Mouse (Mus musculus) heart, embryonic 15.5 days (tissue): ENCODE results near the gene Olfr867. TPM values are rescaled to one million over a fixed set of nuclear protein-coding genes. Genes with fewer than 3 reads are reported as not detected.

Experiments used
- ATAC-seq: fragments of 200-750 bp; cut with Nextera tagmentation; replicated peaks from 2 replicates; pipeline ENCODE4 v1.8.0; 2017; ENCODE audit warnings: low read depth, moderate TSS enrichment; ENCODE audit not compliant: insufficient number of reproducible peaks, insufficient read depth, low FRiP score
- H3K27ac ChIP-seq: fragments of 300-500 bp; sonication (generic); 2 replicates; pipeline ENCODE4 v1.5.1; 2015; ENCODE audit warnings: mild to moderate bottlenecking, inconsistent platforms
- H3K27me3 ChIP-seq: fragments of 300-500 bp; sonication (generic); 2 replicates; pipeline ENCODE4 v1.6.1; 2015; ENCODE audit warnings: inconsistent platforms
- H3K36me3 ChIP-seq: fragments of 300-500 bp; sonication (generic); 2 replicates; pipeline ENCODE4 v1.6.1; 2015; ENCODE audit warnings: mild to moderate bottlenecking, inconsistent platforms
- H3K4me1 ChIP-seq: fragments of 300-500 bp; sonication (generic); replicated peaks from 2 replicates; pipeline ENCODE4 v1.6.1; 2015; ENCODE audit warnings: inconsistent platforms
- H3K4me2 ChIP-seq: fragments of 300-500 bp; sonication (generic); 2 replicates; pipeline ENCODE4 v1.6.1; 2015; ENCODE audit warnings: inconsistent platforms, mild to moderate bottlenecking, moderate library complexity
- H3K4me3 ChIP-seq: fragments of 300-500 bp; sonication (generic); 2 replicates; pipeline ENCODE4 v1.5.1; 2015; ENCODE audit warnings: mild to moderate bottlenecking, inconsistent platforms
- H3K9ac ChIP-seq: fragments of 300-500 bp; sonication (generic); 2 replicates; pipeline ENCODE4 v1.6.1; 2015; ENCODE audit warnings: mild to moderate bottlenecking, inconsistent platforms
- H3K9me3 ChIP-seq: fragments of 300-500 bp; sonication (generic); replicated peaks from 2 replicates; pipeline ENCODE4 v1.6.1; 2016; ENCODE audit warnings: inconsistent platforms
- WGBS: fragments of 180-500 bp; shearing (Covaris S2); methylation state at CpG from one replicate; pipeline ENCODE4 v1.1.7; 2015; ENCODE audit warnings: mixed read lengths; 5-methylcytosine and 5-hydroxymethylcytosine counted together
- microRNA-seq: library from miRNA; unstranded; fragments of <30 nt; microRNA quantifications from one replicate; pipeline ENCODE4, GENCODE M21; 2016
- polyA plus RNA-seq: library from polyadenylated mRNA; unstranded; fragments of >200 nt; fragmentation: Nextera tagmentation; extraction: Ambion mirVana; gene quantifications from 2 replicates; pipeline ENCODE4 v1.2.1, GENCODE M21; 2015

Gene Olfr867
- polyA plus RNA-seq: not detected in 2 replicates

- ATAC-seq: no peak
- Histone ChIP-seq H3K4me2 (no peak within 1 kb of the TSS), H3K27me3 (no peaks in the 10 kb centered on the region), H3K4me3 (no peak within 1 kb of the TSS), H3K9me3 (no peaks in the 10 kb centered on the region), H3K9ac (no peak within 1 kb of the TSS), H3K4me1 (no peaks in the 10 kb centered on the region), H3K27ac (no peak within 1 kb of the TSS), H3K36me3 (no peaks in the 10 kb centered on the region)
- WGBS: 59% methylated on average over 1 of the region's 1 CpGs
Measured at GRCm38 (mm10) chr9:20057462-20057861, at the start of gene Olfr867. Gene Olfr867, minus strand, starts transcription at chr9:20057562.

DNA sequence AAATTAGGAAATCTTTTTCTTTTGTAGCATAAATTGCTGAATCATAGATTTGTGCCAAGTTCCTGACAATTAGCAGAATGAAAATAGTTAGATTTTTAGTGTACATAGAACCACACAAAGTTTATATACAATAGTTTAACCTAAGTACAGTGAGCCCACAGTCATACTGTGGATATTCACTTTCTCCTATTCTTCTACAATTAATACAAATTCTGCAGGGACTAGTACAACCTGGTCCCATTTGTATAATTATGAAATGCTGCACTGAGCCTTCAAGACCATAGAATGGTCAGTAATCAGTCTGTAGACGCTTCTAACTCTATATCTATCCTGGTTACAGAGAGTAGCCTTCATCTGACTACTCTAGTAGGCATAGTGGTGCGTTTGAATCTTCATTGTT is 41.0 kb upstream of the Olfr867 start, which contains the start of gene Olfr868:
TSS of gene Olfr868 (plus strand) at position 301 of the 400 bp plus-strand sequence.
- 30% methylated on average over 2 of the region's 2 CpGs for WGBS
- no peak for ATAC-seq

GRCm38 (mm10) chr9:20073523-20074177 is 16.3 kb upstream of the Olfr867 start:
- Histone ChIP-seq H3K9me3 (no peaks in the 10 kb centered on the region; the same call in 1 of the 2 replicates), H3K27ac (no peak overlapping the region), H3K9ac (no peak overlapping the region), H3K4me2 (no peak overlapping the region), H3K4me3 (no peak overlapping the region), H3K4me1 (no peaks in the 10 kb centered on the region), H3K36me3 (no peaks in the 10 kb centered on the region), H3K27me3 (no peaks in the 10 kb centered on the region)
- 44% methylated on average over 7 of the region's 7 CpGs for WGBS
- no peak; the same call in 1 of the 2 replicates for ATAC-seq

More for the DNA sequence above, 41.0 kb upstream of the Olfr867 start, which contains the start of gene Olfr868:
- no peak within 1 kb of the TSS for H3K4me3 ChIP-seq
- no peaks in the 10 kb centered on the region for H3K36me3 ChIP-seq
- H3K4me2 ChIP-seq: no peak within 1 kb of the TSS
- H3K9ac ChIP-seq: no peak within 1 kb of the TSS
- no peaks in the 10 kb centered on the region for H3K27me3 ChIP-seq
- H3K27ac ChIP-seq: no peak within 1 kb of the TSS
- H3K4me1 ChIP-seq: no peaks in the 10 kb centered on the region
- no peaks in the 10 kb centered on the region for H3K9me3 ChIP-seq

DNA sequence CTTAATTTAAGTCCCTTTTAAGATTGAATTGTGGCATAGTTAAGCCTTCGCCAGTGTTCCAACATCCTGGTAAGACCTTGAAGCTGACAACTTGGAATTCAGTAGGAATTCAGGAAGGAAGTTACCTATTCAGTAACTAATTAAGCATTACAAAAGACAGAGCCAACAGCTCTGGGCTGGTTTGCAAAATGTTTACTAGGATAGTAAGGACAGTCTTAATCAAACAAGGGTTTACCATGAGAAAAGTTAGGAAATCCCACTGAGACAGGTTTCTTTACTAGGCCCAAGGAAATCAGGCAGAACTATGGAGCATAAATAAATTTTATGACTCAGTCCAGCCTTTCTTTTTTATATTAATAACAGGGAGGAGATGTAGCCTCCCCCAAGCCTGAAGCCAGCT is 13.9 kb upstream of the Olfr867 start:
- Histone ChIP-seq H3K4me1 (no peaks in the 10 kb centered on the region), H3K9me3 (no peaks in the 10 kb centered on the region; the same call in 1 of the 2 replicates), H3K27ac (no peak overlapping the region), H3K4me2 (no peak overlapping the region), H3K36me3 (no peaks in the 10 kb centered on the region), H3K9ac (no peak overlapping the region), H3K4me3 (no peak overlapping the region), H3K27me3 (no peaks in the 10 kb centered on the region)
- WGBS: 69% methylated on average over 1 of the region's 1 CpGs
- no peak for ATAC-seq

DNA sequence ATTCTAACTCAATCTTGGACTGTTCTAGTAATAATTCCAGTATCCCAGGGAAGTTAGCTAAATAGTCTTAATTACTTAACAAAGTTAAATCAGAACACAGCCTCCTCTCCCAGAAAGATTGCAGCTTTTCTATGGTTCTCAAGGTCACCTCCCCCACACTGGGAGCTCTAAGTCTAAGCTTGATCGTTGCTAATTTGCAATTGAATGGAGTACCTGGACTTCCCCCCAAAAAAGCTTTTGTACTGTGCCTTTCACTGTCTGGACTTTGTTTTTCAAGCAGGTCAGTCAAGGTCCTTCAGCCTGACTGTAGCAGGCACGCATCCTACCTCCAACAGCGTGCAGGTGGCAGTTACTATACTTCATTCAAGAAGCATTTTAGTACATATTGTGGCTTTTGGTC is 12.9 kb upstream of the Olfr867 start:
- Histone ChIP-seq H3K9ac (no peak overlapping the region), H3K36me3 (no peaks in the 10 kb centered on the region), H3K4me1 (no peaks in the 10 kb centered on the region), H3K27me3 (no peaks in the 10 kb centered on the region), H3K9me3 (no peaks in the 10 kb centered on the region; the same call in 1 of the 2 replicates), H3K4me3 (no peak overlapping the region), H3K4me2 (no peak overlapping the region), H3K27ac (no peak overlapping the region)
- ATAC-seq: no peak
- WGBS: 65% methylated on average over 3 of the region's 3 CpGs

DNA sequence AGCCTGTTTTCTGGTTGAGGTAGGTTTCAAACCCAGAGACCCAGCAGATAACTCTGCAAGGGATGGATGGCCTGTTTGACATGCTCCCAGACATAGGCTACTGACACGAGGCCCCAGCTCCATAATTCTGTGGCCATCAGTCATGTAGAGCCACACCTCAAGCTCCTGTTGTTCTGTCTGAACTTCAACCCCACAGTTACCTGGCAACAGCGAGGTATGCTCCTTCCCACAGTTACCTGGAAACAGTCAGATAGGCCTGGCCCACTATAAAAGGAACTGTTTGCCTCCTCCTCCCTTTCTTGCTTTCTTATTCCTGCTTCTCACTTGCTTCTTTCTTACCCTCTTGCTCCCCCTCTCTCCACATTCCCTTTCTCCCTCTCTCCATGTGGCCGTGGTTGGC is 9.4 kb downstream of the Olfr867 start:
- no peaks in the 10 kb centered on the region for H3K4me1 ChIP-seq
- ATAC-seq: no peak
- no peak overlapping the region for H3K4me3 ChIP-seq
- H3K9ac ChIP-seq: no peak overlapping the region
- no peaks in the 10 kb centered on the region for H3K36me3 ChIP-seq
- no peaks in the 10 kb centered on the region; the same call in 1 of the 2 replicates for H3K9me3 ChIP-seq
- WGBS: 67% methylated on average over 3 of the region's 3 CpGs
- no peaks in the 10 kb centered on the region for H3K27me3 ChIP-seq
- no peak overlapping the region for H3K4me2 ChIP-seq
- no peak overlapping the region for H3K27ac ChIP-seq

DNA sequence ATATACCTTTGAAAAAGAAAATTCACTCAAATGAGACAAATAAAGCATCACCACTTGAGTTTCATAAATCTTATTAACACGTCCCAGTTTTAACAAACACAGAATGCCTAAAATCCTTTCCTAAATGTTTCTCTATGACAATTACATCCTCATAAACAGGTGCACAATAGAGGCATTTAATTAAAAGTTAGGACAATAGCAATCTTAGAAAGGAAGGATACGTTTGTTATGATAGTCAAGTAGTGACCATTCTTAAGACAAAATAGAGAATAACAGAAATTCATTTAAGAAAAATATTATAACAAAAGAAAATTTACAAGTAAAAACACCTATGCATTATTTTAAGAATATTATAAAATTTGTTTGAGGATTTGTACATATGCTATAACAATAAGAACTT is 29.4 kb downstream of the Olfr867 start, which contains the start of gene Olfr866:
TSS of gene Olfr866 (minus strand) at position 101 of the 400 bp plus-strand sequence.
- H3K36me3 ChIP-seq: no peaks in the 10 kb centered on the region
- no peaks in the 10 kb centered on the region for H3K9me3 ChIP-seq
- no peaks in the 10 kb centered on the region for H3K27me3 ChIP-seq
- no peak within 1 kb of the TSS for H3K4me2 ChIP-seq
- H3K27ac ChIP-seq: no peak within 1 kb of the TSS
- no peak within 1 kb of the TSS for H3K4me3 ChIP-seq
- ATAC-seq: no peak
- no peak within 1 kb of the TSS for H3K9ac ChIP-seq
- H3K4me1 ChIP-seq: no peaks in the 10 kb centered on the region
- WGBS: 62% methylated on average over 2 of the region's 2 CpGs

Small RNA genes within 50 kb of the gene (microRNA-seq; reads per million reads assigned to microRNA genes)
- gene Gm26231 (not detected), gene Gm44395 (not detected)

Other genes starting within 250 kb of the Olfr867 start
- gene Olfr860, start 207.8 kb downstream of the Olfr867 start, polyA plus RNA-seq: not detected in 2 replicates
- not detected in 2 replicates for gene Olfr862, start 169.6 kb downstream of the Olfr867 start, polyA plus RNA-seq
- 0.10 and 0.19 TPM in 2 replicates for gene Olfr77, start 140.7 kb downstream of the Olfr867 start, polyA plus RNA-seq
- gene Olfr866, start 29.5 kb downstream of the Olfr867 start, polyA plus RNA-seq: not detected in 2 replicates
- gene Olfr868, start 41.1 kb upstream of the Olfr867 start, polyA plus RNA-seq: not detected in 2 replicates
- not detected in 2 replicates for gene Olfr869, start 71.4 kb upstream of the Olfr867 start, polyA plus RNA-seq
- not detected in 2 replicates for gene Olfr870, start 116.5 kb upstream of the Olfr867 start, polyA plus RNA-seq
- gene Olfr871, start 154.6 kb upstream of the Olfr867 start, polyA plus RNA-seq: not detected in 2 replicates
- gene Olfr872, start 179.6 kb upstream of the Olfr867 start, polyA plus RNA-seq: not detected in 2 replicates
- not detected in 2 replicates for gene Olfr39, start 224.8 kb upstream of the Olfr867 start, polyA plus RNA-seq
- not detected in 2 replicates for gene Olfr873, start 241.0 kb upstream of the Olfr867 start, polyA plus RNA-seq